In genomic region chr10:70246076-70246475, GRCm38 (mm10) we compare ENCODE assay signal across 8 mouse cellular contexts. TPM values are rescaled to one million over a fixed set of nuclear protein-coding genes. Genes with fewer than 3 reads are reported as not detected.
DNase-seq lines count a peak whose midpoint lies in the region; ATAC-seq and TF ChIP-seq lines count a peak whose summit lies in the region.

No protein-coding gene starts in this region.

- no peak for TF ChIP-seq POLR2A in brain, embryonic 14.5 days (IDR thresholded peaks at IDR 0.05; ENCODE audit: borderline replicate concordance, extremely low read depth, insufficient read depth, insufficient read length, poor library complexity, severe bottlenecking)

- H3K27me3 ChIP-seq in intestine, embryonic 14.5 days (replicated peaks; ENCODE audit: control insufficient read depth, insufficient read depth, low read length): peaks cover 22% of the 10 kb centered on the region
- H3K27me3 ChIP-seq in liver, embryonic 15.5 days: peaks cover 41% of the 10 kb centered on the region

- 32% methylated on average over 9 of the region's 9 CpGs for WGBS in intestine, embryonic 14.5 days
- WGBS in liver, embryonic 15.5 days (ENCODE audit: insufficient replicate concordance): 37% methylated on average over 9 of the region's 9 CpGs

- H3K9me3 ChIP-seq in intestine, embryonic 14.5 days (ENCODE audit: control insufficient read depth, low read length): no peaks in the 10 kb centered on the region
- no peaks in the 10 kb centered on the region for H3K9me3 ChIP-seq in liver, embryonic 15.5 days (replicated peaks)

- DNase-seq in brain, embryonic 14.5 days (ENCODE audit: low read depth): peak; percentile 10
- DNase-seq in embryo, embryonic 9.5 days (ENCODE audit: extremely low spot score): peak; percentile 17
- peak; percentile 58 for DNase-seq in intestine, embryonic 14.5 days (ENCODE audit: low spot score)
- DNase-seq in B cell, adult 2 months: no peak
- no peak for DNase-seq in natural killer cell, adult 2 months (ENCODE audit: low spot score in 2 of 2)
- DNase-seq in spleen, adult 12 weeks (ENCODE audit: low spot score): no peak
- DNase-seq in urinary bladder, adult 2 months (ENCODE audit: low spot score): no peak

- no peak for ATAC-seq in intestine, embryonic 14.5 days (replicated peaks; ENCODE audit: low FRiP score, low TSS enrichment, low read depth)
- ATAC-seq in liver, embryonic 15.5 days (ENCODE audit: insufficient read depth): no peak

- 0 out of 2 replicates have a peak overlapping the region, but pooled peaks have one; percentile 63 for H3K4me3 ChIP-seq in intestine, embryonic 14.5 days (ENCODE audit: low read depth, low read length)
- H3K4me3 ChIP-seq in liver, embryonic 15.5 days (replicated peaks): peak overlapping the region; percentile 53; the same call in 1 of the 2 replicates

- peak overlapping the region; percentile 80 for H3K4me2 ChIP-seq in intestine, embryonic 14.5 days (ENCODE audit: low read length)
- peak overlapping the region; percentile 64 for H3K4me2 ChIP-seq in liver, embryonic 15.5 days

- no peak overlapping the region for H3K27ac ChIP-seq in intestine, embryonic 14.5 days (ENCODE audit: low read depth)
- no peak overlapping the region for H3K27ac ChIP-seq in liver, embryonic 15.5 days (replicated peaks)

- H3K36me3 ChIP-seq in intestine, embryonic 14.5 days (ENCODE audit: control insufficient read depth, insufficient read depth, low read length): no peaks in the 10 kb centered on the region
- no peaks in the 10 kb centered on the region for H3K36me3 ChIP-seq in liver, embryonic 15.5 days (replicated peaks)

- H3K9ac ChIP-seq in intestine, embryonic 14.5 days (ENCODE audit: low read length): no peak overlapping the region; the same call in 1 of the 2 replicates
- H3K9ac ChIP-seq in liver, embryonic 15.5 days: no peak overlapping the region

- TF ChIP-seq CTCF in brain, embryonic 14.5 days (IDR thresholded peaks at IDR 0.05; ENCODE audit: borderline replicate concordance, extremely low read depth, insufficient read depth, insufficient read length): no peak

- 0 out of 2 replicates have a peak, but pooled peaks cover 10% of the 10 kb centered on the region for H3K4me1 ChIP-seq in intestine, embryonic 14.5 days (replicated peaks; ENCODE audit: control insufficient read depth, insufficient read depth, low read length)
- H3K4me1 ChIP-seq in liver, embryonic 15.5 days (replicated peaks): no peaks in the 10 kb centered on the region

RNA-seq across cellular contexts. Expression of gene Slc16a9, which starts 1.2 kb away (rescaled TPM):
- 1.4 and 2.4 TPM in 2 replicates for polyA plus RNA-seq in brain, embryonic 14.5 days (2012; rRNA removed)
- 1.6 and 1.7 TPM in 2 replicates for polyA plus RNA-seq in intestine, embryonic 14.5 days (2014; fragmentation: Nextera tagmentation; extraction: Ambion mirVana)
- 0.58 and 0.62 TPM in 2 replicates for polyA plus RNA-seq in liver, embryonic 15.5 days (2015; fragmentation: Nextera tagmentation; extraction: Ambion mirVana)
- 9.1 and 11.1 TPM in 2 replicates for polyA plus RNA-seq in urinary bladder, adult 2 months (2012; rRNA removed)

RNA-seq across cellular contexts. Expression of gene Mrln, which starts 41.6 kb away (rescaled TPM):
- polyA plus RNA-seq in brain, embryonic 14.5 days (2012; rRNA removed): 0.82 and 1.2 TPM in 2 replicates
- polyA plus RNA-seq in intestine, embryonic 14.5 days (2014; fragmentation: Nextera tagmentation; extraction: Ambion mirVana): 0.79 and 1.0 TPM in 2 replicates
- 1.2 TPM in 1 of 2 replicates, not detected in the other for polyA plus RNA-seq in liver, embryonic 15.5 days (2015; fragmentation: Nextera tagmentation; extraction: Ambion mirVana)
- polyA plus RNA-seq in urinary bladder, adult 2 months (2012; rRNA removed): 0.34 and 1.5 TPM in 2 replicates

Comparison
In these comparisons a context has a peak if more than half of its experiments do, and no peak if none do; other contexts are left out.
1. DNase-seq: peak in brain, embryonic 14.5 days (single experiment), embryo, embryonic 9.5 days (single experiment) and intestine, embryonic 14.5 days (single experiment); none in B cell, adult 2 months (0 of 2), natural killer cell, adult 2 months (0 of 2), spleen, adult 12 weeks (single experiment) and urinary bladder, adult 2 months (single experiment).